Mouse (Mus musculus) cerebellum, adult 11-12 months (tissue): ENCODE measurements at regions not wholly inside any gene's neighbourhood (a gene's known extent, or its start where the extent isn't known, plus 50 kb on each side); places are given as distances from the start of the nearest gene placed in this dataset.

Source experiments
- DNase-seq: peaks from one replicate; pipeline ENCODE4 v3.0.0; 2022

GRCm38 (mm10) chr16:93048418-93048932 is 222.5 kb upstream of the Runx1 start:
- peak; percentile 23 for DNase-seq

- DNase-seq, result no peak
These were observed 221.6 kb upstream of the Runx1 start for GRCm38 (mm10) chr16:93047594-93047993.

- DNase-seq, result no peak
These were observed 220.3 kb upstream of the Runx1 start for GRCm38 (mm10) chr16:93046221-93046620.

GRCm38 (mm10) chr16:93043355-93043754 is 217.4 kb upstream of the Runx1 start:
- no peak for DNase-seq

GRCm38 (mm10) chr16:93042941-93043340 is 217.0 kb upstream of the Runx1 start:
- DNase-seq, result no peak

GRCm38 (mm10) chr16:93042491-93042890 is 216.5 kb upstream of the Runx1 start:
- DNase-seq, result no peak

GRCm38 (mm10) chr16:93041887-93042286 is 215.9 kb upstream of the Runx1 start:
- no peak for DNase-seq

GRCm38 (mm10) chr16:93041399-93041798 is 215.4 kb upstream of the Runx1 start:
- no peak for DNase-seq

GRCm38 (mm10) chr16:93035626-93036025 is 209.7 kb upstream of the Runx1 start:
- DNase-seq, result no peak

GRCm38 (mm10) chr16:93033943-93034342 is 208.0 kb upstream of the Runx1 start:
- DNase-seq, result no peak

- no peak for DNase-seq
These were observed 205.7 kb upstream of the Runx1 start for GRCm38 (mm10) chr16:93031624-93032023.

GRCm38 (mm10) chr16:93028640-93029039 is 202.7 kb upstream of the Runx1 start:
- no peak for DNase-seq

GRCm38 (mm10) chr16:93028016-93028415 is 202.1 kb upstream of the Runx1 start:
- no peak for DNase-seq

GRCm38 (mm10) chr16:93026094-93026648 is 200.2 kb upstream of the Runx1 start:
- no peak for DNase-seq

GRCm38 (mm10) chr16:93019800-93020555 is 194.0 kb upstream of the Runx1 start:
- DNase-seq, result no peak

- DNase-seq, result no peak
These were observed 192.8 kb upstream of the Runx1 start for GRCm38 (mm10) chr16:93018766-93019165.

- no peak for DNase-seq
These were observed 191.1 kb upstream of the Runx1 start for GRCm38 (mm10) chr16:93017025-93017424.

- DNase-seq, result no peak
These were observed 189.7 kb upstream of the Runx1 start for GRCm38 (mm10) chr16:93015636-93016035.

- DNase-seq, result no peak
These were observed 189.0 kb upstream of the Runx1 start for GRCm38 (mm10) chr16:93014991-93015390.

- DNase-seq, result no peak
These were observed 187.9 kb upstream of the Runx1 start for GRCm38 (mm10) chr16:93013881-93014280.

- no peak for DNase-seq
These were observed 187.3 kb upstream of the Runx1 start for GRCm38 (mm10) chr16:93013256-93013655.

- DNase-seq, result no peak
These were observed 185.5 kb upstream of the Runx1 start for GRCm38 (mm10) chr16:93011474-93011873.

GRCm38 (mm10) chr16:93006321-93006984 is 180.5 kb upstream of the Runx1 start:
- DNase-seq, result no peak

- no peak for DNase-seq
These were observed 179.5 kb upstream of the Runx1 start for GRCm38 (mm10) chr16:93005470-93005869.
